Mouse (Mus musculus) ovary, postnatal 10 days (tissue): ENCODE data around the gene Tnfsf14.

Source experiments
- DNase-seq: peaks from one replicate; pipeline ENCODE4 v3.0.0; 2022; ENCODE audit warnings: low spot score

Gene Tnfsf14

GRCm38 (mm10) chr17:57194041-57194507 is at the start of gene Tnfsf14:
TSS of gene Tnfsf14 (minus strand) at chr17:57194177.
- no peak for DNase-seq

- no peak for DNase-seq
These were observed 43.2 kb upstream of the Tnfsf14 start for GRCm38 (mm10) chr17:57237181-57237580.

- DNase-seq, result no peak
These were observed 41.8 kb upstream of the Tnfsf14 start for GRCm38 (mm10) chr17:57235803-57236202.

- no peak for DNase-seq
These were observed 40.4 kb upstream of the Tnfsf14 start for GRCm38 (mm10) chr17:57234254-57234928.

GRCm38 (mm10) chr17:57233038-57233437 is 39.1 kb upstream of the Tnfsf14 start:
- no peak for DNase-seq

- DNase-seq, result no peak
These were observed 38.2 kb upstream of the Tnfsf14 start for GRCm38 (mm10) chr17:57232200-57232599.

- DNase-seq, result no peak
These were observed 37.4 kb upstream of the Tnfsf14 start for GRCm38 (mm10) chr17:57231321-57231771.

GRCm38 (mm10) chr17:57230728-57231125 is 36.8 kb upstream of the Tnfsf14 start:
- DNase-seq, result no peak

- no peak for DNase-seq
These were observed 36.1 kb upstream of the Tnfsf14 start for GRCm38 (mm10) chr17:57229851-57230727.

GRCm38 (mm10) chr17:57228873-57229272 is 34.9 kb upstream of the Tnfsf14 start:
- DNase-seq, result no peak

- DNase-seq, result no peak
These were observed 34.0 kb upstream of the Tnfsf14 start, which contains the start of gene C3 for GRCm38 (mm10) chr17:57228014-57228413. TSS of gene C3 (minus strand) at chr17:57228136.

- no peak for DNase-seq
These were observed 33.5 kb upstream of the Tnfsf14 start for GRCm38 (mm10) chr17:57227468-57227867.

GRCm38 (mm10) chr17:57223313-57223712 is 29.3 kb upstream of the Tnfsf14 start:
- no peak for DNase-seq

- no peak for DNase-seq
These were observed 27.9 kb upstream of the Tnfsf14 start for GRCm38 (mm10) chr17:57221911-57222310.

- DNase-seq, result no peak
These were observed 25.9 kb upstream of the Tnfsf14 start for GRCm38 (mm10) chr17:57219884-57220207.

- peak; percentile 67 for DNase-seq
These were observed 25.3 kb upstream of the Tnfsf14 start for GRCm38 (mm10) chr17:57219167-57219883.

GRCm38 (mm10) chr17:57218335-57218900 is 24.4 kb upstream of the Tnfsf14 start:
- no peak for DNase-seq

GRCm38 (mm10) chr17:57214676-57215387 is 20.9 kb upstream of the Tnfsf14 start:
- DNase-seq, result no peak

- no peak for DNase-seq
These were observed 17.5 kb upstream of the Tnfsf14 start for GRCm38 (mm10) chr17:57211501-57211900.

- no peak for DNase-seq
These were observed 15.4 kb upstream of the Tnfsf14 start for GRCm38 (mm10) chr17:57209330-57209729.

GRCm38 (mm10) chr17:57207938-57208337 is 14.0 kb upstream of the Tnfsf14 start:
- no peak for DNase-seq
